Mouse (Mus musculus) adrenal gland, postnatal 25 days (tissue): ENCODE results near the gene Syne2. TPM values are rescaled to one million over a fixed set of nuclear protein-coding genes. Genes with fewer than 3 reads are reported as not detected.

ENCODE experiments used
- DNase-seq: peaks from one replicate; pipeline ENCODE4 v3.0.0; 2021; ENCODE audit warnings: mixed read lengths
- total RNA-seq: library from RNA; stranded (reverse); gene quantifications from 2 replicates; pipeline ENCODE4 v1.2.3, GENCODE M21; 2021

The Syne2 gene
- total RNA-seq, 1 experiment from 2014 or later = 67.7 TPM

- DNase-seq = peak; percentile 69
Measured at GRCm38 (mm10) chr12:75951328-75951727, 133.4 kb downstream of the Syne2 start.

DNA sequence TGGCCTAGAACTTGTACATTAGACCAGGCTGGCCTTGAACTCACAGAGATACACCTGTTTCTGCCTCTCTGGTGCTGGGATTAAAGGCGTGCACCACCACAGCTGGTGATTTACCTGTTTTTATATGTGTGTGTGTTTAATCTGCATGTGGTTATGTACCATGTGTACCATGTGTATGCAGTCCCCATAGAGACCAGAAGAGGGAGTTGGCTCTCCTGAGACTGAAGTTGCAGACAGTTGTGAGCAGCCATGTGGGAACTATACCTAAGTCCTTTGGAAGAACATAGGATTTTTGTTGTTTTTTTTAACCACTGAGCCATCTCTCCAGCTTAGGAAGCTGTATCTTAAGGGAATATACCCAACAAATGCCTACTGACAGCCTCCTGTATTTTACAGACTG, 134.1 kb downstream of the Syne2 start:
- no peak for DNase-seq

GRCm38 (mm10) chr12:75966441-75967195, 148.7 kb downstream of the Syne2 start:
- DNase-seq = no peak

DNA sequence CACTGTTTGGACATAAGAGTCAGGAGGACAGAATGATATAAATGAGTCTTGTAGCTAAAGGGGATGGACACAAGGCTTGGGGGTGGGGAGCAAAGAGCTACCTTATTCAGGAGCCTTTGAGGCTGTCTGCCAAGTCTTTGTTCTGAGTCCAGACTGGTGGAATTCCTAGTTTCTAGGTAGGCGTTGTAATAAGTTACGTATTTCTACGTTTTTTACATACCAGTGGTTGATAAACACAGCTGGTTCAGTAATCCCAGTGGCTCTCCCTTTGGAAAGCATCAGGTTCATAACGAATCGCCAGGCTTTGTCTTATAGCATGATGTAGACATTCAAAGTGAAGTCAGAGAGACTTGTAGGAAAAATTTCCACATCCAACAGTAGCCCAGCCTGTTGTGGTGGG, 161.1 kb downstream of the Syne2 start:
- DNase-seq = no peak

DNA sequence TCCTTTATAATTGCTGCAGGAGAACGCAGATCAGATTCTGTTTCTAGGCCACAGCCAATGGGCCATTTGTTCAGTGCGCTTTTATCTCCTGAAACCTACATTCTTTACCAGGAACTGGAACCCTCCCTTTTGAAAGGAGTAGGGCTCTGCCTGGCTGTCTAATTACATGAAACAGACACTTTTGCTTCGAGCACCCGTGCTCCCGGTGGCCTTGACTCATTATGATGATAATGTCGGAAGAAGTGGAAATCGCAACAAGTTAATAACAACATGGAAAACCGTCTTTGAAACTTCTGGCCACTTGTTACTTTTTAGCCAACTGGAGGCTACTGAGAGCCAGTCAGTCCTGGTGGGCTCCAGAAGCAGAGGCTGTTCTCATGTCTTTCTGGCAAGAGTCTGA, 165.4 kb downstream of the Syne2 start:
- DNase-seq = no peak

GRCm38 (mm10) chr12:75992226-75992858, 174.4 kb downstream of the Syne2 start:
- DNase-seq = no peak

DNA sequence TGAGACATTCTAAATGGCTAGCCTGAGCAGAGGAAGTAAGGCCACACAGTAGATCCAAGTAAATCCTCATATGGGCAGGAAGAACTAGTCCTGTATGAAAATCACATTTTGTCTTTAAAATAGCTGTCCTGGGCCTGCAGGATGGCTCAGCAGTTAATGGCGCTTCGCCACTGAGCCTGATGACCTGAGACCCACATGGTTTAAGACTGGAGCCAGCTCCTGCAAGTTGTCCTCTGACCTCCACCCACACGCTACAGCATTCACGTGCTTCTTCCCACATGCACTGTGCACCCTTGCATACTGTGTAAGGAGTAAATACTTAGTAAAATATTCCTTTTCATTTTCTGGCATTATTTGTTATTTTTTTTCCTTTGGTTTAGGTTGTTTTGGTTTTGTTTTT, 175.0 kb downstream of the Syne2 start:
- DNase-seq = no peak

DNA sequence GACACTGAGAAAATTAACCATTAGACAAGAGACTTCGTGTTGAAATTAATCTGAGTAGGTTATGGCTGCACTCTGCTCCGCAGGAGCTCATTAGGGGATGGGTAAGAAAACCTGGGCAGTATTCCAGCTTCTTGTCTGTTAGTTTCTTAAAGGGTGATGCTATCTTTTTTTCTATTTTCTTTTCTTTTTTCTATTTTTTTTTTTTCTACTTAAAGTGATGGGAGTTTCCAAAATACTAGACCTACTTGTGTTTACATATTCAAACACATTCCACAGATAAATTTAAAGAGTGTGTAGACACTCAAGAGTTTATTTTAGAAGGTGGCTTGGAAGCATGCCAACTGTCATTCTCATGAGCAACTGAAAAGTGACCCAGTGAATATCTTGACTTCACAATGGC, 177.2 kb downstream of the Syne2 start:
- no peak for DNase-seq

- DNase-seq = no peak
Measured at GRCm38 (mm10) chr12:75997547-75997946, 179.6 kb downstream of the Syne2 start.

- no peak for DNase-seq
Measured at GRCm38 (mm10) chr12:75998416-75998815, 180.5 kb downstream of the Syne2 start.

- no peak for DNase-seq
Measured at GRCm38 (mm10) chr12:76004697-76005249, 186.8 kb downstream of the Syne2 start.

- DNase-seq = no peak
Measured at GRCm38 (mm10) chr12:76008991-76009390, 191.1 kb downstream of the Syne2 start.

DNA sequence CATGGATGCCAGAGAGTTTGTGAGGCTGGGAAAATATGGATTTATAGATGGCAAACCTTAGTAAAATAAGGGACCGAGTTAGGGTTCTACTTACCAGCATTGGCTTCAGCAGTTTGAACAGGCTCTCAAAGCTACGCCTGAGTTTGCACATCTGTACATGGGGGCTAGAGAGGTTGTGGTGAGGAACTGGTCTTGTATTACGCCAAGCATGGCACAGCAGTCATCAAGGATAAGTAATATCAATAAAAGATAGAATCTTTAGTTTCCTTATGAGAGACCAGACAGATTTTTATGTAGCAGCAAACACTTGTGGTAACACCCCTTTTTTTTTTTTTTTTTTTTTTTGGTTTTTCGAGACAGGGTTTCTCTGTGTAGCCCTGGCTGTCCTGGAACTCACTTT, 194.9 kb downstream of the Syne2 start:
- DNase-seq = no peak

- DNase-seq = no peak
Measured at GRCm38 (mm10) chr12:76013480-76013879, 195.5 kb downstream of the Syne2 start.

- no peak for DNase-seq
Measured at GRCm38 (mm10) chr12:76015026-76015425, 197.1 kb downstream of the Syne2 start.

GRCm38 (mm10) chr12:76015489-76015888, 197.6 kb downstream of the Syne2 start:
- no peak for DNase-seq

- DNase-seq = peak; percentile 85
Measured at GRCm38 (mm10) chr12:76016123-76017101, 198.5 kb downstream of the Syne2 start.

DNA sequence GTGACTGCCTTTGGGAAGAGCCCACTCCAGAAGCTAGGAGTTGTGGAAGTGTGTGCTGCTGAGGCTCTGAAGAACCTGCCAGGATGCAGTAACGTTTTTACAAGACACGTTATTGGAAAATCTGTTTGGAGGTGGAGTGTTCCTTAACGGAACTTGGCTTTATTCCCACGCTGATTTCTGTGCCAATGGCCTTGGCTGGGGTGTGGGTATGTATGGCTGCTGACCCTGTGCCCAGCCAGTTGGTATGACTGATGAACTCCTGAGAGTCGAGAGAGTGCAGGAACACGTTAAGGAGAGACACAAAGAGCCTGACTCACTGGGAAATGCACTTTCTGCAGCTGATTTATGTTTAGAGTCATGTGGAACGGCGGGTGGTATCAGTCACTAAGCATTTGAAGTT, 200.7 kb downstream of the Syne2 start:
- peak; percentile 32 for DNase-seq

GRCm38 (mm10) chr12:76042301-76042700, 224.4 kb downstream of the Syne2 start:
- no peak for DNase-seq

- DNase-seq = no peak
Measured at GRCm38 (mm10) chr12:76046561-76046960, 228.6 kb downstream of the Syne2 start.

- DNase-seq = no peak
Measured at GRCm38 (mm10) chr12:76047921-76048320, 230.0 kb downstream of the Syne2 start.

DNA sequence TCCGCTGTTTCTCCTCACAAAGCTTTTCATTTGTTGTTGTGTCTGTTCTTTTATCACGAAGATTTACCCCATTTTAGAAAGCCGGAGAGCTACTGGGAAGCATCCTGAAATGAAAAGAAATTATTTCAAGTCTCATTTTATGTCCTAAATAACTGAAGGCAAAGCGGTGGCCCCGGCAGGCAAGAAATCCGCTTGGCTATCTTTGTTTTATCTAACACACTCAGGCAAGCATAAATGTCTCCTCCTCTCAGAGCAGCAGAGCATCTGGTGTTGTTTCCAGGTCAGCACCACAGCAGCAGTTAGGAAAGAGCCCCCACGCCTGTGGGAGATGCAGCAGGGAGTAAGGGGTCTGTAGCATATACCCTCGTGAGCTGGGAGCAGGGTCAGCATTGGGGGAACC, 230.7 kb downstream of the Syne2 start:
- DNase-seq = no peak
